Mouse (Mus musculus) neural tube, embryonic 14.5 days (tissue): ENCODE data around the gene Dhdds. TPM values are rescaled to one million over a fixed set of nuclear protein-coding genes. Genes with fewer than 3 reads are reported as not detected.

ENCODE experiments used
- ATAC-seq: fragments of 200-750 bp; cut with Nextera tagmentation; 2 replicates; pipeline ENCODE4 v1.8.0; 2017; ENCODE audit warnings: low read depth, mild to moderate bottlenecking, moderate TSS enrichment, moderate library complexity
- H3K27ac ChIP-seq: fragments of 300-500 bp; sonication (generic); 2 replicates; pipeline ENCODE4 v1.5.1; 2014; ENCODE audit warnings: low read depth, mild to moderate bottlenecking, control low read depth, low read length, moderate library complexity, mixed read lengths
- H3K27me3 ChIP-seq: fragments of 300-500 bp; sonication (generic); 2 replicates; pipeline ENCODE4 v1.6.1; 2014; ENCODE audit warnings: low read length; ENCODE audit not compliant: control insufficient read depth, insufficient read depth
- H3K36me3 ChIP-seq: fragments of 300-500 bp; sonication (generic); 2 replicates; pipeline ENCODE4 v1.6.1; 2014; ENCODE audit warnings: low read length, mixed read lengths; ENCODE audit not compliant: control insufficient read depth, insufficient read depth
- H3K4me1 ChIP-seq: fragments of 300-500 bp; sonication (generic); 2 replicates; pipeline ENCODE4 v1.6.1; 2014; ENCODE audit warnings: low read length; ENCODE audit not compliant: control insufficient read depth, insufficient read depth
- H3K4me2 ChIP-seq: fragments of 300-500 bp; sonication (generic); 2 replicates; pipeline ENCODE4 v1.6.1; 2014; ENCODE audit warnings: mild to moderate bottlenecking, low read depth, low read length, control low read depth
- H3K4me3 ChIP-seq: fragments of 300-500 bp; sonication (generic); 2 replicates; pipeline ENCODE4 v1.5.1; 2014; ENCODE audit warnings: low read depth, low read length, control low read depth, mixed read lengths
- H3K9ac ChIP-seq: fragments of 300-500 bp; sonication (generic); replicated peaks from 2 replicates; pipeline ENCODE4 v1.6.1; 2014; ENCODE audit warnings: low read depth, mild to moderate bottlenecking, control low read depth, low read length, mixed read lengths
- H3K9me3 ChIP-seq: fragments of 300-500 bp; sonication (generic); 2 replicates; pipeline ENCODE4 v1.6.1; 2016; ENCODE audit warnings: low read length; ENCODE audit not compliant: control insufficient read depth
- WGBS: fragments of 180-500 bp; shearing (Covaris S2); extraction: QIAGEN DNeasy Blood & Tissue Kit; methylation state at CpG from one replicate; pipeline ENCODE4 v1.1.7; 2014; 5-methylcytosine and 5-hydroxymethylcytosine counted together
- polyA plus RNA-seq: library from polyadenylated mRNA; unstranded; fragments of >200 nt; fragmentation: Nextera tagmentation; extraction: Ambion mirVana; gene quantifications from 2 replicates; pipeline ENCODE4 v1.2.1, GENCODE M21; 2014

The Dhdds gene
- polyA plus RNA-seq, 1 experiment from 2014 or later = 48.8 TPM

GRCm38 (mm10) chr4:134019210-134019609, 18.5 kb upstream of the Dhdds start:
- WGBS = 0% methylated on average over 8 of the region's 10 CpGs
- H3K27ac ChIP-seq = peak overlapping the region; percentile 66; the same call in 1 of the 2 replicates

GRCm38 (mm10) chr4:134018779-134019145, 18.0 kb upstream of the Dhdds start, which contains the start of gene Lin28a:
Gene Lin28a (minus strand): TSS chr4:134018841.
- no peak; the same call in 1 of the 2 replicates for ATAC-seq
- peak within 1 kb of the TSS; percentile 11; the same call in 1 of the 2 replicates for H3K9ac ChIP-seq
- WGBS = 3% methylated on average over 9 of the region's 9 CpGs
- H3K4me2 ChIP-seq = peak within 1 kb of the TSS; percentile 48
- H3K27me3 ChIP-seq = no peaks in the 10 kb centered on the region
- H3K4me3 ChIP-seq = peak within 1 kb of the TSS; percentile 27
- no peaks in the 10 kb centered on the region for H3K9me3 ChIP-seq
- peaks cover 13% of the 10 kb centered on the region; the same call in 1 of the 2 replicates for H3K4me1 ChIP-seq
- peak within 1 kb of the TSS; percentile 66; the same call in 1 of the 2 replicates for H3K27ac ChIP-seq
- H3K36me3 ChIP-seq = no peaks in the 10 kb centered on the region

More at GRCm38 (mm10) chr4:134019210-134019609, 18.5 kb upstream of the Dhdds start:
- Histone ChIP-seq H3K36me3 (no peaks in the 10 kb centered on the region), H3K4me3 (peak overlapping the region; percentile 15; the same call in 1 of the 2 replicates), H3K27me3 (no peaks in the 10 kb centered on the region), H3K9me3 (no peaks in the 10 kb centered on the region), H3K9ac (no peak overlapping the region), H3K4me1 (peaks cover 13% of the 10 kb centered on the region; the same call in 1 of the 2 replicates), H3K4me2 (peak overlapping the region; percentile 41; the same call in 1 of the 2 replicates)
- ATAC-seq = no peak

- WGBS = under 1% methylated on average over 46 of the region's 46 CpGs
- Histone ChIP-seq H3K9ac (peak overlapping the region; percentile 11; the same call in 1 of the 2 replicates), H3K36me3 (no peaks in the 10 kb centered on the region), H3K9me3 (no peaks in the 10 kb centered on the region), H3K4me2 (peak overlapping the region; percentile 48), H3K27me3 (no peaks in the 10 kb centered on the region), H3K4me1 (peaks cover 13% of the 10 kb centered on the region; the same call in 1 of the 2 replicates), H3K27ac (no peak overlapping the region), H3K4me3 (peak overlapping the region; percentile 27)
- ATAC-seq = peak; percentile 39
Measured at GRCm38 (mm10) chr4:134018038-134018778, 17.5 kb upstream of the Dhdds start.

GRCm38 (mm10) chr4:134017201-134017865, 16.6 kb upstream of the Dhdds start:
- ATAC-seq = no peak
- Histone ChIP-seq H3K27ac (no peak overlapping the region), H3K36me3 (no peaks in the 10 kb centered on the region), H3K4me3 (peak overlapping the region; percentile 27; the same call in 1 of the 2 replicates), H3K4me1 (peaks cover 13% of the 10 kb centered on the region; the same call in 1 of the 2 replicates), H3K27me3 (no peaks in the 10 kb centered on the region), H3K9ac (no peak overlapping the region; the same call in 1 of the 2 replicates), H3K4me2 (peak overlapping the region; percentile 48), H3K9me3 (no peaks in the 10 kb centered on the region)
- 2% methylated on average over 21 of the region's 21 CpGs for WGBS

GRCm38 (mm10) chr4:134016767-134017166, 16.0 kb upstream of the Dhdds start:
- WGBS = 4% methylated on average over 8 of the region's 8 CpGs
- Histone ChIP-seq H3K36me3 (no peaks in the 10 kb centered on the region), H3K27me3 (no peaks in the 10 kb centered on the region), H3K4me1 (peaks cover 13% of the 10 kb centered on the region; the same call in 1 of the 2 replicates), H3K9ac (no peak overlapping the region), H3K9me3 (no peaks in the 10 kb centered on the region), H3K4me3 (no peak overlapping the region), H3K4me2 (no peak overlapping the region), H3K27ac (no peak overlapping the region)
- no peak for ATAC-seq

- Histone ChIP-seq H3K27ac (no peak overlapping the region), H3K4me3 (no peak overlapping the region), H3K4me1 (peaks cover 13% of the 10 kb centered on the region; the same call in 1 of the 2 replicates), H3K9me3 (no peaks in the 10 kb centered on the region), H3K36me3 (no peaks in the 10 kb centered on the region), H3K27me3 (no peaks in the 10 kb centered on the region), H3K4me2 (no peak overlapping the region), H3K9ac (no peak overlapping the region)
- ATAC-seq = no peak
- 3% methylated on average over 7 of the region's 7 CpGs for WGBS
Measured at GRCm38 (mm10) chr4:134016208-134016607, 15.5 kb upstream of the Dhdds start.

- no peak overlapping the region for H3K27ac ChIP-seq
- no peaks in the 10 kb centered on the region for H3K9me3 ChIP-seq
- H3K9ac ChIP-seq = no peak overlapping the region
- no peaks in the 10 kb centered on the region for H3K27me3 ChIP-seq
- H3K4me2 ChIP-seq = no peak overlapping the region
- no peak for ATAC-seq
- peaks cover 9% of the 10 kb centered on the region; the same call in 1 of the 2 replicates for H3K4me1 ChIP-seq
- 43% methylated on average over 12 of the region's 12 CpGs for WGBS
- no peak overlapping the region for H3K4me3 ChIP-seq
- no peaks in the 10 kb centered on the region for H3K36me3 ChIP-seq
Measured at GRCm38 (mm10) chr4:134012858-134013528, 12.3 kb upstream of the Dhdds start.

GRCm38 (mm10) chr4:134011450-134012414, 11.0 kb upstream of the Dhdds start:
- no peak overlapping the region for H3K9ac ChIP-seq
- no peak overlapping the region for H3K27ac ChIP-seq
- no peaks in the 10 kb centered on the region for H3K36me3 ChIP-seq
- 9% methylated on average over 16 of the region's 16 CpGs for WGBS
- H3K4me1 ChIP-seq = 0 out of 2 replicates have a peak, but pooled peaks cover 3% of the 10 kb centered on the region
- H3K4me2 ChIP-seq = no peak overlapping the region
- H3K4me3 ChIP-seq = no peak overlapping the region
- no peak for ATAC-seq
- H3K9me3 ChIP-seq = no peaks in the 10 kb centered on the region
- no peaks in the 10 kb centered on the region for H3K27me3 ChIP-seq
